Mouse (Mus musculus) liver, adult 2 months (tissue): Measurements from ENCODE around the gene Tmem72.

Source experiments
- CTCF ChIP-seq: fragments of 200-500 bp; IDR thresholded peaks from 2 replicates; pipeline ENCODE4 v1.5.1; 2011; ENCODE audit warnings: low read depth, low read length, control low read depth
- POLR2A ChIP-seq: fragments of 200-500 bp; IDR thresholded peaks from 2 replicates; pipeline ENCODE4 v1.6.1; 2011; ENCODE audit warnings: low read length, control low read depth; ENCODE audit not compliant: insufficient read depth; ENCODE audit errors: extremely low read depth

GRCm38 (mm10) chr6:116638871-116639270, 77.8 kb downstream of the Tmem72 start:
- TF ChIP-seq CTCF = no peak
- no peak for TF ChIP-seq POLR2A
